Mouse (Mus musculus): ENCODE data around the gene Fkbp8. TPM values are rescaled to one million over a fixed set of nuclear protein-coding genes. Genes with fewer than 3 reads are reported as not detected.

Gene Fkbp8
- 100 to 1,000 TPM; 113 to 123 (median 120) TPM for total RNA-seq (2022)

GRCm38 (mm10) chr8:70527512-70528181, at the start of gene Fkbp8, which contains the start of gene Kxd1:
Gene Fkbp8 (plus strand): TSS chr8:70527724.
Gene Kxd1 (minus strand): TSS chr8:70527956.
- peak; percentile 96 to 99 for DNase-seq (ENCODE audit: low spot score in 2 of 2)

- no peak for DNase-seq (ENCODE audit: low spot score in 2 of 2)
These were observed 45.6 kb upstream of the Fkbp8 start for GRCm38 (mm10) chr8:70481908-70482307.

GRCm38 (mm10) chr8:70482943-70483342, 44.6 kb upstream of the Fkbp8 start:
- no peak for DNase-seq (ENCODE audit: low spot score in 2 of 2)

GRCm38 (mm10) chr8:70486191-70486681, 41.3 kb upstream of the Fkbp8 start:
- DNase-seq (ENCODE audit: low spot score in 2 of 2), result no peak

GRCm38 (mm10) chr8:70486941-70487520, 40.5 kb upstream of the Fkbp8 start, which contains the start of gene Tmem59l:
Gene Tmem59l (minus strand): TSS chr8:70487358.
- no peak for DNase-seq (ENCODE audit: low spot score in 2 of 2)

- DNase-seq (ENCODE audit: low spot score in 2 of 2), result no peak
These were observed 39.3 kb upstream of the Fkbp8 start for GRCm38 (mm10) chr8:70487993-70488796.

- no peak for DNase-seq (ENCODE audit: low spot score in 2 of 2)
These were observed 38.5 kb upstream of the Fkbp8 start for GRCm38 (mm10) chr8:70488931-70489470.

- no peak for DNase-seq (ENCODE audit: low spot score in 2 of 2)
These were observed 37.9 kb upstream of the Fkbp8 start for GRCm38 (mm10) chr8:70489576-70489975.

- no peak for DNase-seq (ENCODE audit: low spot score in 2 of 2)
These were observed 37.3 kb upstream of the Fkbp8 start for GRCm38 (mm10) chr8:70490061-70490879.

- DNase-seq (ENCODE audit: low spot score in 2 of 2), result no peak
These were observed 36.5 kb upstream of the Fkbp8 start for GRCm38 (mm10) chr8:70490880-70491495.

- no peak for DNase-seq (ENCODE audit: low spot score in 2 of 2)
These were observed 34.6 kb upstream of the Fkbp8 start, which contains the start of gene Crlf1 for GRCm38 (mm10) chr8:70492664-70493640. Gene Crlf1 (plus strand): TSS chr8:70493158.

- DNase-seq (ENCODE audit: low spot score in 2 of 2), result no peak
These were observed 33.7 kb upstream of the Fkbp8 start for GRCm38 (mm10) chr8:70493692-70494415.

- no peak for DNase-seq (ENCODE audit: low spot score in 2 of 2)
These were observed 33.0 kb upstream of the Fkbp8 start for GRCm38 (mm10) chr8:70494416-70494945.

- no peak for DNase-seq (ENCODE audit: low spot score in 2 of 2)
These were observed 32.3 kb upstream of the Fkbp8 start for GRCm38 (mm10) chr8:70495001-70495770.

GRCm38 (mm10) chr8:70495771-70496062, 31.8 kb upstream of the Fkbp8 start:
- DNase-seq (ENCODE audit: low spot score in 2 of 2), result no peak

GRCm38 (mm10) chr8:70500386-70501301, 26.9 kb upstream of the Fkbp8 start:
- no peak for DNase-seq (ENCODE audit: low spot score in 2 of 2)
